Mouse (Mus musculus): ENCODE data around the gene Tmem132b.

GRCm38 (mm10) chr5:125649982-125650381, 118.4 kb downstream of the Tmem132b start:
- TF ChIP-seq POLR2A (IDR thresholded peaks at IDR 0.05; ENCODE audit: borderline replicate concordance, extremely low read depth, insufficient read depth, insufficient read length, poor library complexity, severe bottlenecking) (no peak), CTCF (IDR thresholded peaks at IDR 0.05; ENCODE audit: borderline replicate concordance, extremely low read depth, insufficient read depth, insufficient read length) (no peak)
